Comparison of ENCODE assay signal across 7 mouse cellular contexts in genomic region chr2:152406126-152406525, GRCm38 (mm10). TPM values are rescaled to one million over a fixed set of nuclear protein-coding genes. Genes with fewer than 3 reads are reported as not detected.
A peak's percentile ranks its signal among the peaks of the same experiment; 100 is the strongest.
DNase-seq lines count a peak whose midpoint lies in the region; ATAC-seq and TF ChIP-seq lines count a peak whose summit lies in the region.

No protein-coding gene starts in this region.

- WGBS in embryonic facial prominence, embryonic 10.5 days = under 1% methylated on average over 19 of the region's 19 CpGs
- WGBS in midbrain, embryonic 12.5 days = under 1% methylated on average over 19 of the region's 19 CpGs
- WGBS in small intestine, adult 2 months = 2% methylated on average over 19 of the region's 19 CpGs

- peak; percentile 100 for ATAC-seq in granulocyte monocyte progenitor cell, adult 5-6 weeks (replicated peaks; ENCODE audit: poor library complexity, severe bottlenecking)
- peak; percentile 93 for ATAC-seq in midbrain, embryonic 12.5 days (ENCODE audit: low FRiP score, low read depth)

- no peaks in the 10 kb centered on the region for H3K9me3 ChIP-seq in embryonic facial prominence, embryonic 10.5 days
- no peaks in the 10 kb centered on the region for H3K9me3 ChIP-seq in midbrain, embryonic 12.5 days

- no peak for TF ChIP-seq POLR2A in small intestine, adult 2 months (IDR thresholded peaks at IDR 0.05; ENCODE audit: low read depth, low read length)

- no peak overlapping the region for H3K9ac ChIP-seq in midbrain, embryonic 12.5 days (replicated peaks)

- peak; percentile 97 for DNase-seq in adrenal gland, postnatal 10 days
- DNase-seq in embryonic facial prominence, embryonic 10.5 days (ENCODE audit: low spot score) = peak; percentile 98
- DNase-seq in kidney, adult 11 months = peak; percentile 97
- DNase-seq in left cerebral cortex, postnatal 4 days = peak; percentile 96

- no peak for TF ChIP-seq CTCF in small intestine, adult 2 months (IDR thresholded peaks at IDR 0.05; ENCODE audit: extremely low read depth, insufficient read length, insufficient replicate concordance, low read depth, low read length)

- H3K4me1 ChIP-seq in embryonic facial prominence, embryonic 10.5 days = peaks cover 45% of the 10 kb centered on the region
- peaks cover 35% of the 10 kb centered on the region for H3K4me1 ChIP-seq in midbrain, embryonic 12.5 days
- peaks cover 3% of the 10 kb centered on the region; the same call in 1 of the 2 replicates for H3K4me1 ChIP-seq in small intestine, adult 2 months (ENCODE audit: control insufficient read depth, insufficient read depth, insufficient read length, low read length)

- peak overlapping the region; percentile 52 for H3K4me2 ChIP-seq in midbrain, embryonic 12.5 days (replicated peaks)

- H3K36me3 ChIP-seq in embryonic facial prominence, embryonic 10.5 days (replicated peaks) = no peaks in the 10 kb centered on the region
- H3K36me3 ChIP-seq in midbrain, embryonic 12.5 days = no peaks in the 10 kb centered on the region
- no peaks in the 10 kb centered on the region for H3K36me3 ChIP-seq in small intestine, adult 2 months (ENCODE audit: control insufficient read depth, insufficient read depth, low read length)

- peak overlapping the region; percentile 80 for H3K27ac ChIP-seq in embryonic facial prominence, embryonic 10.5 days (replicated peaks)
- peak overlapping the region; percentile 75 for H3K27ac ChIP-seq in midbrain, embryonic 12.5 days (replicated peaks)
- no peak overlapping the region for H3K27ac ChIP-seq in small intestine, adult 2 months (ENCODE audit: insufficient read depth, low read depth, low read length)

- intact Hi-C loops in left cerebral cortex, postnatal 4 days (cut with DNase I) = no loop called here

- H3K4me3 ChIP-seq in embryonic facial prominence, embryonic 10.5 days = peak overlapping the region; percentile 53
- peak overlapping the region; percentile 32 for H3K4me3 ChIP-seq in midbrain, embryonic 12.5 days
- peak overlapping the region; percentile 34; the same call in 1 of the 2 replicates for H3K4me3 ChIP-seq in small intestine, adult 2 months (ENCODE audit: low read depth, low read length)

- no peaks in the 10 kb centered on the region for H3K27me3 ChIP-seq in embryonic facial prominence, embryonic 10.5 days (replicated peaks; ENCODE audit: low read depth, poor library complexity, severe bottlenecking)
- H3K27me3 ChIP-seq in midbrain, embryonic 12.5 days = no peaks in the 10 kb centered on the region
- H3K27me3 ChIP-seq in small intestine, adult 2 months (ENCODE audit: control insufficient read depth, insufficient read depth, low read length) = 0 out of 2 replicates have a peak, but pooled peaks cover 4% of the 10 kb centered on the region

RNA-seq across cellular contexts. Expression of gene Sox12, which starts 8.3 kb away (rescaled TPM):
- 10 to 100 TPM; 15.7 to 22.7 TPM for total RNA-seq in adrenal gland, postnatal 10 days (2021)
- 10.6 and 11.5 TPM in 2 replicates for polyA plus RNA-seq in embryonic facial prominence, embryonic 10.5 days (2016; fragmentation: Nextera tagmentation; extraction: Ambion mirVana)
- 8.6 and 10.5 TPM in 2 replicates for total RNA-seq in granulocyte monocyte progenitor cell, adult 5-6 weeks (2014; fragmentation: Nextera tagmentation)
- 1.5 and 2.4 TPM in 2 replicates for total RNA-seq in granulocyte monocyte progenitor cell, adult 5-6 weeks (2017)
- 100 to 1,000 TPM; 102 to 105 TPM for total RNA-seq in left cerebral cortex, postnatal 4 days (2021)
- polyA plus RNA-seq in midbrain, embryonic 12.5 days (2016; fragmentation: Nextera tagmentation; extraction: Ambion mirVana) = 15.6 and 18.7 TPM in 2 replicates
- 1.8 and 3.2 TPM in 2 replicates for polyA plus RNA-seq in small intestine, adult 2 months (2012; rRNA removed)

RNA-seq across cellular contexts. Expression of gene Zcchc3, which starts 8.7 kb away (rescaled TPM):
- 10 to 100 TPM in 1 of 2 experiments, 1 to 10 TPM in 1; 9.4 to 11.1 TPM for total RNA-seq in adrenal gland, postnatal 10 days (2021)
- polyA plus RNA-seq in embryonic facial prominence, embryonic 10.5 days (2016; fragmentation: Nextera tagmentation; extraction: Ambion mirVana) = 53.4 and 58.3 TPM in 2 replicates
- 3.7 and 9.4 TPM in 2 replicates for total RNA-seq in granulocyte monocyte progenitor cell, adult 5-6 weeks (2014; fragmentation: Nextera tagmentation)
- total RNA-seq in granulocyte monocyte progenitor cell, adult 5-6 weeks (2017) = 4.8 and 4.9 TPM in 2 replicates
- total RNA-seq in left cerebral cortex, postnatal 4 days (2021) = 10 to 100 TPM; 12.5 to 13.8 TPM
- 51.3 and 53.3 TPM in 2 replicates for polyA plus RNA-seq in midbrain, embryonic 12.5 days (2016; fragmentation: Nextera tagmentation; extraction: Ambion mirVana)
- polyA plus RNA-seq in small intestine, adult 2 months (2012; rRNA removed) = 0.77 and 1.9 TPM in 2 replicates

RNA-seq across cellular contexts. Expression of gene 6820408C15Rik, which starts 9.3 kb away (rescaled TPM):
- under 1 TPM; 0.42 to 0.79 TPM for total RNA-seq in adrenal gland, postnatal 10 days (2021)
- polyA plus RNA-seq in embryonic facial prominence, embryonic 10.5 days (2016; fragmentation: Nextera tagmentation; extraction: Ambion mirVana) = 0.43 and 0.71 TPM in 2 replicates
- total RNA-seq in granulocyte monocyte progenitor cell, adult 5-6 weeks (2014; fragmentation: Nextera tagmentation) = 0.75 TPM in 1 of 2 replicates, not detected in the other
- total RNA-seq in granulocyte monocyte progenitor cell, adult 5-6 weeks (2017) = not detected in 2 replicates
- total RNA-seq in left cerebral cortex, postnatal 4 days (2021) = 1 to 10 TPM; 2.6 to 3.1 TPM
- 0.54 and 1.1 TPM in 2 replicates for polyA plus RNA-seq in midbrain, embryonic 12.5 days (2016; fragmentation: Nextera tagmentation; extraction: Ambion mirVana)
- not detected in 2 replicates for polyA plus RNA-seq in small intestine, adult 2 months (2012; rRNA removed)

RNA-seq across cellular contexts. Expression of gene Nrsn2, which starts 29.7 kb away (rescaled TPM):
- total RNA-seq in adrenal gland, postnatal 10 days (2021) = 1 to 10 TPM; 1.8 to 2.8 TPM
- 0.87 and 2.5 TPM in 2 replicates for polyA plus RNA-seq in embryonic facial prominence, embryonic 10.5 days (2016; fragmentation: Nextera tagmentation; extraction: Ambion mirVana)
- total RNA-seq in granulocyte monocyte progenitor cell, adult 5-6 weeks (2014; fragmentation: Nextera tagmentation) = not detected in 2 replicates
- total RNA-seq in granulocyte monocyte progenitor cell, adult 5-6 weeks (2017) = not detected in 2 replicates
- 10 to 100 TPM; 18.7 to 27.1 TPM for total RNA-seq in left cerebral cortex, postnatal 4 days (2021)
- polyA plus RNA-seq in midbrain, embryonic 12.5 days (2016; fragmentation: Nextera tagmentation; extraction: Ambion mirVana) = 12.5 and 16.1 TPM in 2 replicates
- 0.36 and 0.51 TPM in 2 replicates for polyA plus RNA-seq in small intestine, adult 2 months (2012; rRNA removed)

RNA-seq across cellular contexts. Expression of gene Defb23, which starts 58.3 kb away (rescaled TPM):
- not detected for total RNA-seq in adrenal gland, postnatal 10 days (2021)
- polyA plus RNA-seq in embryonic facial prominence, embryonic 10.5 days (2016; fragmentation: Nextera tagmentation; extraction: Ambion mirVana) = not detected in 2 replicates
- total RNA-seq in granulocyte monocyte progenitor cell, adult 5-6 weeks (2014; fragmentation: Nextera tagmentation) = not detected in 2 replicates
- not detected in 2 replicates for total RNA-seq in granulocyte monocyte progenitor cell, adult 5-6 weeks (2017)
- not detected for total RNA-seq in left cerebral cortex, postnatal 4 days (2021)
- polyA plus RNA-seq in midbrain, embryonic 12.5 days (2016; fragmentation: Nextera tagmentation; extraction: Ambion mirVana) = not detected in 2 replicates
- polyA plus RNA-seq in small intestine, adult 2 months (2012; rRNA removed) = not detected in 2 replicates

Comparison
In these comparisons a context has a peak if more than half of its experiments do, and no peak if none do; other contexts are left out.
1. RNA of gene Sox12, which starts 8.3 kb away (total RNA-seq): 102 to 105 TPM in left cerebral cortex, postnatal 4 days; 15.7 to 22.7 TPM in adrenal gland, postnatal 10 days and 1.5 to 10.5 TPM in granulocyte monocyte progenitor cell, adult 5-6 weeks; every median in the first group is over 4 times any median in the second.
2. Peak in every context shown above with its lines, with median percentiles within 50 percentile points of each other: DNase-seq and H3K4me3 ChIP-seq.